Mouse (Mus musculus) liver, adult 2 months (tissue): Measurements from ENCODE around the gene Emilin3.

Experiments used
- CTCF ChIP-seq: fragments of 200-500 bp; IDR thresholded peaks from 2 replicates; pipeline ENCODE4 v1.5.1; 2011; ENCODE audit warnings: low read depth, low read length, control low read depth
- POLR2A ChIP-seq: fragments of 200-500 bp; IDR thresholded peaks from 2 replicates; pipeline ENCODE4 v1.6.1; 2011; ENCODE audit warnings: low read length, control low read depth; ENCODE audit not compliant: insufficient read depth; ENCODE audit errors: extremely low read depth

GRCm38 (mm10) chr2:160918930-160919215 lies 6.7 kb upstream of the Emilin3 start:
- no peak for TF ChIP-seq CTCF
- no peak for TF ChIP-seq POLR2A
